Mouse (Mus musculus): ENCODE data around the gene Znrd1as. TPM values are rescaled to one million over a fixed set of nuclear protein-coding genes. Genes with fewer than 3 reads are reported as not detected.

Znrd1as gene
- 7.2 and 9.7 TPM in 2 replicates for polyA plus RNA-seq (2016; fragmentation: Nextera tagmentation; extraction: Ambion mirVana)

DNA sequence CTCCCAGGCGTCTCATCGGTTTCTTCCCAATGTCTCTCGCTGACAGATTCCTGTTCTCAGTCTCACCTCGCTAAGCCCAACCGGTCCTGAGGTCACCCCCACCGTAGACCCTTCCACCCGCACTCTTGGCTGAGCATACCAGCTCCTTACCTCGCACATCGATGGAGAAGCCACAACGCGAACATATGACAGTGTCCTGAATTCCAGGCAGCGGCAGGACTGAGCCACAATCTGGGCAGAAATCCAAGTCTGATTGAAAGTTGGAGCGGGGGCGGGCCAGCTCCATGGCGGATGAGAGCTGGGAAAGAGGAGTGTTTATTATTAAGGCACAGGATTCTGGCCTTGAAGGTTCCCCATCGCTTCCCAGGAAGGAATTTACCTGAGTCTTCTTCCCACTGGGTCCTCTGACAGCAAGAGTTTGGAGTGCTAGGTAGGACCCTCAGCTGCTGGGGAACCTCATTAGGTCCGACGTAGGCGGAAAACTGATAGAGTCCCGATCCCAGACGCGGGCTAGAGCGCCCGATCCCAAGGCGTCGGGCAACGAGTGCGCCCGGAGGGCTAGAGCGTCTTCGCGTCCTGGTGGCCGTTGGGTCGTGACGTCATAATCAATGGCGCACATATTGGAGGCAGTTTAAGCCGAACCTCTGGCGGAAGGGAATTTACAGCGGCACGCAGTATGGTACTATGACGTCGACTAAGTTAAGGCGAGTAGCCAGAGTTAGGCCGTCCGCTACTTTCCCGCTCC, at the start of gene Znrd1as, which contains the start of gene Znrd1:
Gene Znrd1as (plus strand): TSS at position 594 of the 745 bp plus-strand sequence.
Gene Znrd1 (minus strand): TSS at position 561 of the 745 bp plus-strand sequence.
- WGBS: under 1% methylated on average over 46 of the region's 46 CpGs
- peak within 1 kb of the TSS; percentile 76 for H3K4me3 ChIP-seq
- no peaks in the 10 kb centered on the region for H3K27me3 ChIP-seq (replicated peaks; ENCODE audit: low read depth, poor library complexity, severe bottlenecking)
- DNase-seq (ENCODE audit: low spot score): peak; percentile 96
- no peaks in the 10 kb centered on the region for H3K9me3 ChIP-seq
- H3K27ac ChIP-seq (replicated peaks): peak within 1 kb of the TSS; percentile 90
- peaks cover 35% of the 10 kb centered on the region for H3K36me3 ChIP-seq (replicated peaks)
- peaks cover 16% of the 10 kb centered on the region for H3K4me1 ChIP-seq

DNA sequence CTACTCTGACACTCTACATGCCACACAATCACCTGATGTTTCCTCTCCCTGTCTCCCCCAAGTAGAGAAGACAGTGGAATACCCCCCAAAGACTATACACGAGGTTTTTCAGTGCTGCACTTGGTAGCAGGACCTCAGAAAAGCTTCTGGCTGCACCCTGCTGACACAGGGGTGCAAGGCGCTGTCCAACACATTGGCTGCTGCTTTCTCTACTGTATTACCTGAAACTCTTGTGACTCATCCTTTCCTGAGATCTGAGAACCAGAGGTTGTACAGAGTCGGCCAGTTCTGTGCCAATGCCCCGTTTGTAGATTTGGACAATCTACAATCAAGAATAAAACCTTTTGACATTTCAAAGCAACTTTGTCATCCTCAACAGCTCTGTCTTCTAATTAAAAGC, 48.6 kb upstream of the Znrd1as start:
- 61% methylated on average over 4 of the region's 4 CpGs for WGBS
- no peak for DNase-seq (ENCODE audit: low spot score)
- H3K4me1 ChIP-seq: no peaks in the 10 kb centered on the region
- no peaks in the 10 kb centered on the region for H3K36me3 ChIP-seq (replicated peaks)
- no peak overlapping the region for H3K4me3 ChIP-seq
- no peaks in the 10 kb centered on the region for H3K27me3 ChIP-seq (replicated peaks; ENCODE audit: low read depth, poor library complexity, severe bottlenecking)
- no peaks in the 10 kb centered on the region for H3K9me3 ChIP-seq
- H3K27ac ChIP-seq (replicated peaks): no peak overlapping the region

- DNase-seq (ENCODE audit: low spot score): no peak
- no peak overlapping the region for H3K27ac ChIP-seq (replicated peaks)
- H3K36me3 ChIP-seq (replicated peaks): no peaks in the 10 kb centered on the region
- no peaks in the 10 kb centered on the region for H3K27me3 ChIP-seq (replicated peaks; ENCODE audit: low read depth, poor library complexity, severe bottlenecking)
- no peak overlapping the region for H3K4me3 ChIP-seq
- no peaks in the 10 kb centered on the region for H3K9me3 ChIP-seq
- no peaks in the 10 kb centered on the region for H3K4me1 ChIP-seq
- 67% methylated on average over 2 of the region's 2 CpGs for WGBS
Observed at GRCm38 (mm10) chr17:36912031-36912430, 46.4 kb upstream of the Znrd1as start.

DNA sequence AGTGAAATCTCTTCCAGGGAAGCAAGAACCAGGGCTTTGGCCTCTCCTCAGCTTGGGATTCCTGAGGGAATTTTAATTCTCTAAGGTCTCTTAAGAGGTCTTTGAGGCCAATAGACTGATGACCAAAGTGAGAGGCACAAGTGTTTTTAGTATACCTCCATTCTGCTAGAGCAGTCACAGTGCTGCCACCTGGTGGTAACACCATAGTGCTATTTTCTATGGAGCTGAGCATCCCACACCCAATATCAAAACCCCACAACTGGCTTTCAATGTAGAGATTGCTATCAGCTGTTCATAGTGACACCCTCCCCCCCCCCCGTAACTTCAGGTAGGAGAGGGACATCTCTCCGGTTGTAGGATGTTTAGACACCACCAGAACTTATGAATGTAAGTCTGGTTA, 44.3 kb upstream of the Znrd1as start:
- peak; percentile 68 for DNase-seq (ENCODE audit: low spot score)
- H3K9me3 ChIP-seq: no peaks in the 10 kb centered on the region
- 15% methylated on average over 2 of the region's 2 CpGs for WGBS
- H3K4me1 ChIP-seq: no peaks in the 10 kb centered on the region
- no peak overlapping the region for H3K27ac ChIP-seq (replicated peaks)
- no peak overlapping the region for H3K4me3 ChIP-seq
- no peaks in the 10 kb centered on the region for H3K27me3 ChIP-seq (replicated peaks; ENCODE audit: low read depth, poor library complexity, severe bottlenecking)
- no peaks in the 10 kb centered on the region for H3K36me3 ChIP-seq (replicated peaks)

- 15% methylated on average over 9 of the region's 9 CpGs for WGBS
Observed at GRCm38 (mm10) chr17:36915076-36915475, 43.3 kb upstream of the Znrd1as start.

GRCm38 (mm10) chr17:36920239-36920638, 38.2 kb upstream of the Znrd1as start:
- no peak for DNase-seq (ENCODE audit: low spot score)

More at GRCm38 (mm10) chr17:36915076-36915475, 43.3 kb upstream of the Znrd1as start:
- peak; percentile 69 for DNase-seq (ENCODE audit: low spot score)
- Histone ChIP-seq H3K4me3 (no peak overlapping the region), H3K4me1 (no peaks in the 10 kb centered on the region), H3K27me3 (replicated peaks; ENCODE audit: low read depth, poor library complexity, severe bottlenecking) (no peaks in the 10 kb centered on the region), H3K9me3 (no peaks in the 10 kb centered on the region), H3K27ac (replicated peaks) (no peak overlapping the region), H3K36me3 (replicated peaks) (no peaks in the 10 kb centered on the region)

GRCm38 (mm10) chr17:36922715-36923114, 35.7 kb upstream of the Znrd1as start:
- no peaks in the 10 kb centered on the region for H3K4me1 ChIP-seq
- no peak for DNase-seq (ENCODE audit: low spot score)
- no peaks in the 10 kb centered on the region for H3K27me3 ChIP-seq (replicated peaks; ENCODE audit: low read depth, poor library complexity, severe bottlenecking)
- no peak overlapping the region for H3K4me3 ChIP-seq
- no peaks in the 10 kb centered on the region for H3K36me3 ChIP-seq (replicated peaks)
- 86% methylated on average over 4 of the region's 4 CpGs for WGBS
- no peaks in the 10 kb centered on the region for H3K9me3 ChIP-seq
- H3K27ac ChIP-seq (replicated peaks): no peak overlapping the region

More at GRCm38 (mm10) chr17:36920239-36920638, 38.2 kb upstream of the Znrd1as start:
- no peak overlapping the region for H3K4me3 ChIP-seq
- no peaks in the 10 kb centered on the region for H3K4me1 ChIP-seq
- WGBS: 52% methylated on average over 15 of the region's 15 CpGs
- no peaks in the 10 kb centered on the region for H3K9me3 ChIP-seq
- H3K36me3 ChIP-seq (replicated peaks): no peaks in the 10 kb centered on the region
- H3K27ac ChIP-seq (replicated peaks): no peak overlapping the region
- no peaks in the 10 kb centered on the region for H3K27me3 ChIP-seq (replicated peaks; ENCODE audit: low read depth, poor library complexity, severe bottlenecking)

DNA sequence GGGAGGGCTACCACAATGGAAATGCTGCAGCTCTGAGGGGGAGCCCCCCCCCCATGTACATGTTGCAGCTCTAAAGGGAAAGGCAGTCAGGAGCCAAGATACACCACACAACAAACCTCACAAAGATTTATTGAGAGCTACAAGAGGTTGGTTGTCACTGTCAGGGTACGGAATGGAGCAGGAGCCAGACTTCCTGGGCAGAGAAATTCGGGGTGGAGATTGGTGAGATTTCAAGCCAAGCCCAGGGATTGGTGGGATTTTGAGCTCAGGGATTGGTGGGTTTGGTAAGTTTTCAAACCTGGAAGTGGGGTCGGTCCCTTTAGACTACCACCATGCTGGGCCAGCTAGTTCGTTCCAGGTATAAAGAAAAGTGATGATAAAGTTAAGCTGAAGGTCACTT, 34.9 kb upstream of the Znrd1as start:
- Histone ChIP-seq H3K27ac (replicated peaks) (no peak overlapping the region), H3K4me3 (no peak overlapping the region), H3K27me3 (replicated peaks; ENCODE audit: low read depth, poor library complexity, severe bottlenecking) (no peaks in the 10 kb centered on the region), H3K9me3 (no peaks in the 10 kb centered on the region), H3K36me3 (replicated peaks) (no peaks in the 10 kb centered on the region), H3K4me1 (no peaks in the 10 kb centered on the region)
- DNase-seq (ENCODE audit: low spot score): no peak
- whole genome bisulfite sequencing: 70% methylated on average over 4 of the region's 4 CpGs

GRCm38 (mm10) chr17:36927496-36928120, 30.8 kb upstream of the Znrd1as start:
- H3K27ac ChIP-seq (replicated peaks): no peak overlapping the region
- WGBS: 50% methylated on average over 10 of the region's 10 CpGs
- DNase-seq (ENCODE audit: low spot score): no peak
- H3K4me3 ChIP-seq: no peak overlapping the region
- no peaks in the 10 kb centered on the region for H3K4me1 ChIP-seq
- H3K9me3 ChIP-seq: no peaks in the 10 kb centered on the region
- no peaks in the 10 kb centered on the region for H3K27me3 ChIP-seq (replicated peaks; ENCODE audit: low read depth, poor library complexity, severe bottlenecking)
- no peaks in the 10 kb centered on the region for H3K36me3 ChIP-seq (replicated peaks)

DNA sequence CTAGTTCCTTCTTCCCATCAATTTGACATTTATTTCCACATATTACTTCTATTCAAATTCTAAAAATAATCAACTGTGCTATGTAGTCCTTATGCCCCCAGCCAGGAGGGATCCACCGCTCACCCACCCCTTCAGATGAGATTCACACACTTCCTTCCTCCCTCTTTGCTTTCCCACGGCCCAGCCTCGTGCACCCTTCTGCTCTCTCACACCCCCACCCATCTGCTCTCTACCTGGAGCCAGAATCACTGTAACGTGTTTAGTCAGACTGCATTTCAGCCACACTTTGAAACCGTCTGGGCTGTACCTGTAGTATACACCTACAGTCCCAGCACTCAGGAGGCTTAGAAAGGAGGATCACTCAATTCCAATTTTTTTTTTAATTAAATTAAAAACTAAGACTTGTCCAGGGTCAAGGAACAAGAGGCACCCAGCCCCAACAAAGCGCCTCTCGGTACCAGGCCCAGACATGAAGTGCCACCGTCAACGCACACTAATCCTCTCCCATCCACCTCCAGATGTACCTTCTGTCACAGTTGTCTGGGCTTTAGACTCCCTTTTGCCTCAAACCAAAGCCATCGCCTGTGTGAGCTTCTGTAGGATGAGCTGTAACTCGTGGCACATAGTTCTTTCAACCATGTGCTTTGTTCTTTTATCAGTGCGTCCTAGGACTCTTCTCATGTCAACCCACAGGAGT, 29.0 kb upstream of the Znrd1as start:
- H3K4me1 ChIP-seq: no peaks in the 10 kb centered on the region
- no peak overlapping the region for H3K4me3 ChIP-seq
- no peaks in the 10 kb centered on the region for H3K36me3 ChIP-seq (replicated peaks)
- H3K9me3 ChIP-seq: no peaks in the 10 kb centered on the region
- H3K27me3 ChIP-seq (replicated peaks; ENCODE audit: low read depth, poor library complexity, severe bottlenecking): no peaks in the 10 kb centered on the region
- H3K27ac ChIP-seq (replicated peaks): no peak overlapping the region
- WGBS: 79% methylated on average over 12 of the region's 12 CpGs
- no peak for DNase-seq (ENCODE audit: low spot score)

GRCm38 (mm10) chr17:36930233-36930632, 28.2 kb upstream of the Znrd1as start:
- no peak for DNase-seq (ENCODE audit: low spot score)
- 77% methylated on average over 6 of the region's 6 CpGs for WGBS
- no peak overlapping the region for H3K27ac ChIP-seq (replicated peaks)

GRCm38 (mm10) chr17:36931130-36931529, 27.3 kb upstream of the Znrd1as start:
- Histone ChIP-seq H3K27me3 (replicated peaks; ENCODE audit: low read depth, poor library complexity, severe bottlenecking) (no peaks in the 10 kb centered on the region), H3K4me1 (no peaks in the 10 kb centered on the region), H3K4me3 (no peak overlapping the region), H3K36me3 (replicated peaks) (no peaks in the 10 kb centered on the region), H3K9me3 (no peaks in the 10 kb centered on the region), H3K27ac (replicated peaks) (no peak overlapping the region)
- no peak for DNase-seq (ENCODE audit: low spot score)
- WGBS: 86% methylated on average over 4 of the region's 4 CpGs

More at GRCm38 (mm10) chr17:36930233-36930632, 28.2 kb upstream of the Znrd1as start:
- Histone ChIP-seq H3K9me3 (no peaks in the 10 kb centered on the region), H3K27me3 (replicated peaks; ENCODE audit: low read depth, poor library complexity, severe bottlenecking) (no peaks in the 10 kb centered on the region), H3K36me3 (replicated peaks) (no peaks in the 10 kb centered on the region), H3K4me1 (no peaks in the 10 kb centered on the region), H3K4me3 (no peak overlapping the region)
